Mouse (Mus musculus): ENCODE data around the gene Actr2.
"Not testable (repeated sequence)": the region's sequence is repeated elsewhere in the genome, so short reads cannot be mapped to it uniquely, and the experiment has no call there.

Actr2 gene

GRCm38 (mm10) chr11:20112741-20113480, at the start of gene Actr2:
Actr2 (minus strand) TSS chr11:20112913.
- DNase-seq (ENCODE audit: extremely low read depth, low read depth, low spot score): peak; percentile 34

- DNase-seq (ENCODE audit: extremely low read depth, low read depth, low spot score): no peak
Measured at GRCm38 (mm10) chr11:20158879-20159278, 46.2 kb upstream of the Actr2 start.

GRCm38 (mm10) chr11:20153542-20153941, 40.8 kb upstream of the Actr2 start:
- DNase-seq (ENCODE audit: extremely low read depth, low read depth, low spot score): not testable (repeated sequence)

GRCm38 (mm10) chr11:20152107-20152901, 39.6 kb upstream of the Actr2 start:
- DNase-seq (ENCODE audit: extremely low read depth, low read depth, low spot score): no peak

GRCm38 (mm10) chr11:20151290-20151689, 38.6 kb upstream of the Actr2 start:
- DNase-seq (ENCODE audit: extremely low read depth, low read depth, low spot score): no peak

- DNase-seq (ENCODE audit: extremely low read depth, low read depth, low spot score): no peak
Measured at GRCm38 (mm10) chr11:20149936-20150335, 37.2 kb upstream of the Actr2 start.

GRCm38 (mm10) chr11:20145383-20145782, 32.7 kb upstream of the Actr2 start:
- DNase-seq (ENCODE audit: extremely low read depth, low read depth, low spot score): no peak

- DNase-seq (ENCODE audit: extremely low read depth, low read depth, low spot score): no peak
Measured at GRCm38 (mm10) chr11:20144536-20145263, 32.0 kb upstream of the Actr2 start.

- DNase-seq (ENCODE audit: extremely low read depth, low read depth, low spot score): not testable (repeated sequence)
Measured at GRCm38 (mm10) chr11:20143687-20144086, 31.0 kb upstream of the Actr2 start.

GRCm38 (mm10) chr11:20142516-20142915, 29.8 kb upstream of the Actr2 start:
- DNase-seq (ENCODE audit: extremely low read depth, low read depth, low spot score): no peak

GRCm38 (mm10) chr11:20140286-20140685, 27.6 kb upstream of the Actr2 start:
- no peak for DNase-seq (ENCODE audit: extremely low read depth, low read depth, low spot score)

GRCm38 (mm10) chr11:20139711-20140110, 27.0 kb upstream of the Actr2 start:
- DNase-seq (ENCODE audit: extremely low read depth, low read depth, low spot score): no peak

GRCm38 (mm10) chr11:20138498-20139208, 25.9 kb upstream of the Actr2 start:
- DNase-seq (ENCODE audit: extremely low read depth, low read depth, low spot score): no peak

- DNase-seq (ENCODE audit: extremely low read depth, low read depth, low spot score): no peak
Measured at GRCm38 (mm10) chr11:20137872-20138271, 25.2 kb upstream of the Actr2 start.

- DNase-seq (ENCODE audit: extremely low read depth, low read depth, low spot score): no peak
Measured at GRCm38 (mm10) chr11:20136314-20136713, 23.6 kb upstream of the Actr2 start.

- DNase-seq (ENCODE audit: extremely low read depth, low read depth, low spot score): not testable (repeated sequence)
Measured at GRCm38 (mm10) chr11:20134869-20135268, 22.2 kb upstream of the Actr2 start.

- no peak for DNase-seq (ENCODE audit: extremely low read depth, low read depth, low spot score)
Measured at GRCm38 (mm10) chr11:20133721-20134120, 21.0 kb upstream of the Actr2 start.

GRCm38 (mm10) chr11:20132955-20133562, 20.3 kb upstream of the Actr2 start:
- DNase-seq (ENCODE audit: extremely low read depth, low read depth, low spot score): no peak

- no peak for DNase-seq (ENCODE audit: extremely low read depth, low read depth, low spot score)
Measured at GRCm38 (mm10) chr11:20126673-20127516, 14.2 kb upstream of the Actr2 start.

- DNase-seq (ENCODE audit: extremely low read depth, low read depth, low spot score): no peak
Measured at GRCm38 (mm10) chr11:20125423-20125822, 12.7 kb upstream of the Actr2 start.

Data from fat pad, adult 2 months (tissue).